Mouse (Mus musculus) lung, adult 2 months (tissue): Measurements from ENCODE around the gene Gm10447.

Source experiments
- CTCF ChIP-seq: fragments of 200-500 bp; IDR thresholded peaks from 2 replicates; pipeline ENCODE4 v1.5.1; 2011; ENCODE audit warnings: mild to moderate bottlenecking, low read length, control low read depth; ENCODE audit not compliant: insufficient read depth
- POLR2A ChIP-seq: fragments of 200-500 bp; IDR thresholded peaks from 2 replicates; pipeline ENCODE4 v1.6.1; 2011; ENCODE audit warnings: low read depth, mild to moderate bottlenecking, control low read depth, low read length, borderline replicate concordance; ENCODE audit errors: extremely low read depth

GRCm38 (mm10) chr11:53477833-53478232, 20.9 kb upstream of the Gm10447 start:
- TF ChIP-seq CTCF (no peak), POLR2A (no peak)
